Mouse (Mus musculus) MEL (cell line): ENCODE measurements at regions not wholly inside any gene's neighbourhood (a gene's known extent, or its start where the extent isn't known, plus 50 kb on each side); places are given as distances from the start of the nearest gene placed in this dataset.

Experiments used
- DNase-seq: peaks from one replicate; pipeline ENCODE4 v3.0.0; 2011; ENCODE audit warnings: low read depth, low spot score
- H3K27ac ChIP-seq: 2 replicates; pipeline ENCODE4 v1.5.1; 2012; ENCODE audit warnings: low read depth, mild to moderate bottlenecking, control low read depth, low read length, moderate library complexity; ENCODE audit not compliant: control insufficient read depth
- H3K27me3 ChIP-seq, 2 experiments: fragments of 150-350 bp in 1 of 2; sonication (generic) in 1 of 2; 2 replicates each; pipeline ENCODE4 v1.6.1; 2012; ENCODE audit warnings: low read length in 2 of 2, mild to moderate bottlenecking in 2 of 2, improper control_type of control experiment in 1 of 2, moderate library complexity in 1 of 2; ENCODE audit not compliant: insufficient read depth in 2 of 2, control insufficient read depth in 1 of 2
- H3K36me3 ChIP-seq, 2 experiments: 2 replicates each; pipeline ENCODE4 v1.6.1; 2012 to 2014; ENCODE audit warnings: low read length in 2 of 2, improper control_type of control experiment in 1 of 2, inconsistent platforms in 1 of 2, mild to moderate bottlenecking in 1 of 2; ENCODE audit not compliant: insufficient read depth in 2 of 2, control insufficient read depth in 1 of 2
- H3K4me1 ChIP-seq, 2 experiments: fragments of 150-350 bp in 1 of 2; sonication (generic) in 1 of 2; 2 replicates each; pipeline ENCODE4 v1.6.1; 2012; ENCODE audit warnings: low read length in 2 of 2, improper control_type of control experiment in 1 of 2, mild to moderate bottlenecking in 1 of 2; ENCODE audit not compliant: insufficient read depth in 2 of 2, control insufficient read depth in 1 of 2
- H3K4me3 ChIP-seq, 2 experiments: fragments of 150-350 bp in 1 of 2; sonication (generic) in 1 of 2; 2 replicates each; pipeline ENCODE4 v1.5.1; 2012; ENCODE audit warnings: low read depth in 2 of 2, low read length in 2 of 2, mild to moderate bottlenecking in 2 of 2, moderate library complexity in 2 of 2, control low read depth in 1 of 2, improper control_type of control experiment in 1 of 2; ENCODE audit not compliant: control insufficient read depth in 1 of 2, insufficient read depth in 1 of 2
- H3K79me2 ChIP-seq: 2 replicates; pipeline ENCODE4 v1.6.1; 2012; ENCODE audit warnings: mild to moderate bottlenecking, low read length, moderate library complexity; ENCODE audit not compliant: control insufficient read depth, poor library complexity, insufficient read depth
- H3K9ac ChIP-seq: 2 replicates; pipeline ENCODE4 v1.6.1; 2012; ENCODE audit warnings: low read depth, mild to moderate bottlenecking, control low read depth, low read length, moderate library complexity; ENCODE audit not compliant: control insufficient read depth, poor library complexity, severe bottlenecking
- H3K9me3 ChIP-seq: fragments of 150-350 bp; sonication (generic); replicated peaks from 2 replicates; pipeline ENCODE4 v1.6.1; 2012; ENCODE audit warnings: mild to moderate bottlenecking, low read length, improper control_type of control experiment, moderate library complexity; ENCODE audit not compliant: insufficient read depth
- BHLHE40 ChIP-seq: IDR thresholded peaks from 2 replicates; pipeline ENCODE4 v1.6.1; 2012; ENCODE audit warnings: low read depth, mild to moderate bottlenecking, inconsistent platforms, low read length, improper control_type of control experiment, borderline replicate concordance
- CHD1 ChIP-seq: IDR thresholded peaks from 2 replicates; pipeline ENCODE4 v1.6.1; 2012; ENCODE audit warnings: low read depth, mild to moderate bottlenecking, inconsistent platforms, low read length, improper control_type of control experiment
- CTCF ChIP-seq, 3 experiments: IDR thresholded peaks in 2 of 3; conservative IDR thresholded peaks in 1 of 3; 2 replicates each; pipeline ENCODE4 v1.5.1; 2011 to 2012; ENCODE audit warnings: low read length in 3 of 3, low read depth in 2 of 3, mild to moderate bottlenecking in 2 of 3, improper control_type of control experiment in 1 of 3, inconsistent platforms in 1 of 3, mixed read lengths in 1 of 3, moderate library complexity in 1 of 3; ENCODE audit not compliant: control insufficient read depth in 1 of 3, insufficient read depth in 1 of 3, poor library complexity in 1 of 3, severe bottlenecking in 1 of 3
- ETS1 ChIP-seq: IDR thresholded peaks from 2 replicates; pipeline ENCODE4 v1.6.1; 2012; ENCODE audit warnings: low read depth, mild to moderate bottlenecking, inconsistent platforms, low read length, improper control_type of control experiment, moderate library complexity
- GATA1 ChIP-seq: IDR thresholded peaks from 2 replicates; pipeline ENCODE4 v1.6.1; 2011; ENCODE audit warnings: low read depth, low read length, improper control_type of control experiment
- HCFC1 ChIP-seq: IDR thresholded peaks from 2 replicates; pipeline ENCODE4 v1.6.1; 2012; ENCODE audit warnings: low read depth, mild to moderate bottlenecking, inconsistent platforms, low read length, improper control_type of control experiment, moderate library complexity
- JUND ChIP-seq: IDR thresholded peaks from 2 replicates; pipeline ENCODE4 v1.6.1; 2011; ENCODE audit warnings: low read depth, mild to moderate bottlenecking, improper control_type of control experiment, low read length
- MAFK ChIP-seq: IDR thresholded peaks from 2 replicates; pipeline ENCODE4 v1.6.1; 2011; ENCODE audit warnings: low read depth, mild to moderate bottlenecking, low read length, improper control_type of control experiment, borderline replicate concordance
- MAX ChIP-seq: IDR thresholded peaks from 2 replicates; pipeline ENCODE4 v1.6.1; 2011; ENCODE audit warnings: low read length, improper control_type of control experiment
- MXI1 ChIP-seq: IDR thresholded peaks from 2 replicates; pipeline ENCODE4 v1.6.1; 2011; ENCODE audit warnings: mild to moderate bottlenecking, low read depth, low read length, improper control_type of control experiment
- MYB ChIP-seq: IDR thresholded peaks from 2 replicates; pipeline ENCODE4 v1.6.1; 2011; ENCODE audit warnings: mild to moderate bottlenecking, low read depth, low read length, improper control_type of control experiment
- NRF1 ChIP-seq: IDR thresholded peaks from 2 replicates; pipeline ENCODE4 v1.6.1; 2014; ENCODE audit warnings: low read depth, mild to moderate bottlenecking, inconsistent platforms, low read length, improper control_type of control experiment, moderate library complexity; ENCODE audit not compliant: poor library complexity, insufficient read depth, severe bottlenecking
- POLR2A ChIP-seq, 2 experiments: IDR thresholded peaks; 2 replicates each; pipeline ENCODE4 v1.6.1; 2011 to 2012; ENCODE audit warnings: low read length in 2 of 2, mild to moderate bottlenecking in 2 of 2, control low read depth in 1 of 2, improper control_type of control experiment in 1 of 2, low read depth in 1 of 2, moderate library complexity in 1 of 2; ENCODE audit not compliant: control insufficient read depth in 1 of 2, insufficient read depth in 1 of 2, poor library complexity in 1 of 2
- POLR2AphosphoS2 ChIP-seq: IDR thresholded peaks from 2 replicates; pipeline ENCODE4 v1.6.1; 2011; ENCODE audit warnings: low read length, improper control_type of control experiment
- POLR2AphosphoS5 ChIP-seq: IDR thresholded peaks from 2 replicates; pipeline ENCODE4 v1.6.1; 2012; ENCODE audit warnings: low read depth, borderline replicate concordance, mild to moderate bottlenecking, inconsistent platforms, low read length, moderate library complexity, mixed read lengths
- SIN3A ChIP-seq: IDR thresholded peaks from 2 replicates; pipeline ENCODE4 v1.6.1; 2012; ENCODE audit warnings: low read length, improper control_type of control experiment, inconsistent platforms
- SMC3 ChIP-seq: IDR thresholded peaks from 2 replicates; pipeline ENCODE4 v1.6.1; 2011; ENCODE audit warnings: low read depth, low read length, improper control_type of control experiment
- TAL1 ChIP-seq: IDR thresholded peaks from 2 replicates; pipeline ENCODE4 v1.6.1; 2012; ENCODE audit warnings: mild to moderate bottlenecking, inconsistent platforms, low read length, moderate library complexity, mixed read lengths
- TBP ChIP-seq: IDR thresholded peaks from 2 replicates; pipeline ENCODE4 v1.8.0; 2011; ENCODE audit warnings: low read depth, low read length, improper control_type of control experiment
- USF1 ChIP-seq: IDR thresholded peaks from 2 replicates; pipeline ENCODE4 v1.6.1; 2014; ENCODE audit warnings: low read depth, mild to moderate bottlenecking, inconsistent platforms, low read length, improper control_type of control experiment, moderate library complexity
- USF2 ChIP-seq, 2 experiments: IDR thresholded peaks; 2 replicates each; pipeline ENCODE4 v1.6.1; 2011 to 2012; ENCODE audit warnings: improper control_type of control experiment in 2 of 2, low read length in 2 of 2, borderline replicate concordance in 1 of 2, inconsistent platforms in 1 of 2, low read depth in 1 of 2, mild to moderate bottlenecking in 1 of 2; ENCODE audit not compliant: insufficient read depth in 1 of 2

DNA sequence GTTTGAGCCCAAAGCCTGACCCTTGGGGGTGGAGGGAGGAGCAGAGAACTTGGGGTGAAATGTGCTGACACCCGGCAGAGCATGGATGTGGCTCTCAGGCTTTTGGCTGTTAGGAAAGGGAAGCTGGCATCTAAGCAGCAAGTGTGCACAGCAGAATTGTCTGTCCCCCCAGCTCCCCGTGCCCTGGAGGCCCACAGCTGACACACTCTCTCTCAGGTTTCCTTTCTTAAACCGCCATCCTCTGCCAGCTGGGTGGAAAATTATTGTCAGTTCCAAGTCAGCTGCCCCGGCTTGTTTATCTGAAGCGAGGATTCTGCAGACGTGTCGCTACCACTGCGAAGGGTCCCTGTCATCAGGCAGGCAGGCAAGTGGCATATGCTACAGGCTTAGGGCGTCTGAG lies 127.6 kb downstream of the Cdh26 start:
- H3K4me1 ChIP-seq: no peaks in the 10 kb centered on the region
- H3K36me3 ChIP-seq: no peaks in the 10 kb centered on the region
- no peak overlapping the region for H3K27ac ChIP-seq
- TF ChIP-seq HCFC1 (no peak), MYB (no peak), POLR2AphosphoS5 (no peak), SIN3A (no peak), ETS1 (no peak), BHLHE40 (no peak), CHD1 (no peak), GATA1 (no peak), TAL1 (no peak)
- TF ChIP-seq, all 39 proteins: peak for 0
- no peaks in the 10 kb centered on the region for H3K79me2 ChIP-seq
- H3K27me3 ChIP-seq: no peaks in the 10 kb centered on the region
- no peak overlapping the region for H3K9ac ChIP-seq
- H3K4me3 ChIP-seq: no peak overlapping the region
- DNase-seq: no peak
- H3K9me3 ChIP-seq: no peaks in the 10 kb centered on the region

DNA sequence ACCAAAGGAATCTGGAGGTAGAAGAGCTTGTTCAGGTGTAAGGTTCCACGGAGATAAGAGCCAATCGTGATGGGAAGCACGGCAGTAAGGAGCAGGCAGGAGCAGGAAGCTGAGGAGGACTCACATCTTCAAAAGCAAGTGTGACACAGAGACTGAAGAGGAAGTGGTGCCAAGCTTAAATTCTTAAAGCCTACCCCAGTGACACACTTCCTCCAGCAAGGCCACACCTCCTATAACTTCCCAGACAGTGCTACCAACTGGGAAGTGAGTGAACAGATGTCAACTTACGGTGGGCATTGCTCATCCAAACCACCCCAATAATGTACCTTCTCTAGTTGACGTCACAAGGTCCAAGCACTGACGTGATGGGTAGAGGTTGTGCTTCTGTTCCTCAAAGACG lies 133.0 kb downstream of the Cdh26 start:
- TF ChIP-seq POLR2AphosphoS2 (no peak), USF2 (IDR thresholded peaks at IDR 0.05; ENCODE audit: borderline replicate concordance in 1 of 2, insufficient read depth in 1 of 2, low read depth in 1 of 2, low read length in 2 of 2) (no peak), MAFK (no peak), MXI1 (no peak), GATA1 (no peak), NRF1 (no peak), MAX (no peak), JUND (no peak), POLR2A (IDR thresholded peaks at IDR 0.05; ENCODE audit: control insufficient read depth in 1 of 2, insufficient read depth in 1 of 2, low read depth in 1 of 2, low read length in 2 of 2, poor library complexity in 1 of 2) (no peak), TBP (no peak), CTCF (IDR thresholded peaks at IDR 0.05 in 2 of 3, conservative IDR thresholded peaks at IDR 0.05 in 1 of 3; ENCODE audit: control insufficient read depth in 1 of 3, insufficient read depth in 1 of 3, low read depth in 2 of 3, low read length in 3 of 3, poor library complexity in 1 of 3, severe bottlenecking in 1 of 3) (no peak), MYB (no peak), SMC3 (no peak), USF1 (no peak), ETS1 (no peak)
- Histone ChIP-seq H3K4me1 (no peaks in the 10 kb centered on the region), H3K9me3 (no peaks in the 10 kb centered on the region), H3K4me3 (no peak overlapping the region), H3K9ac (no peak overlapping the region), H3K27ac (no peak overlapping the region), H3K36me3 (no peaks in the 10 kb centered on the region), H3K27me3 (no peaks in the 10 kb centered on the region), H3K79me2 (no peaks in the 10 kb centered on the region)
- DNase-seq: no peak
